Mouse (Mus musculus): ENCODE measurements at regions not wholly inside any gene's neighbourhood (a gene's known extent, or its start where the extent isn't known, plus 50 kb on each side); places are given as distances from the start of the nearest gene placed in this dataset.
A peak's percentile ranks its signal among the peaks of the same experiment; 100 is the strongest.

GRCm38 (mm10) chr12:25166525-25166924, 69.6 kb upstream of the Id2 start (continued):
- TF ChIP-seq CHD2 (IDR thresholded peaks at IDR 0.05; ENCODE audit: low read length) (0 out of 2 replicates have a peak, but pooled peaks have one; percentile 43), ELF1 (IDR thresholded peaks at IDR 0.05; ENCODE audit: low read depth, low read length) (no peak), SMC3 (IDR thresholded peaks at IDR 0.05; ENCODE audit: low read depth, low read length) (no peak), JUN (IDR thresholded peaks at IDR 0.05; ENCODE audit: insufficient read depth, low read depth, low read length) (no peak)

DNA sequence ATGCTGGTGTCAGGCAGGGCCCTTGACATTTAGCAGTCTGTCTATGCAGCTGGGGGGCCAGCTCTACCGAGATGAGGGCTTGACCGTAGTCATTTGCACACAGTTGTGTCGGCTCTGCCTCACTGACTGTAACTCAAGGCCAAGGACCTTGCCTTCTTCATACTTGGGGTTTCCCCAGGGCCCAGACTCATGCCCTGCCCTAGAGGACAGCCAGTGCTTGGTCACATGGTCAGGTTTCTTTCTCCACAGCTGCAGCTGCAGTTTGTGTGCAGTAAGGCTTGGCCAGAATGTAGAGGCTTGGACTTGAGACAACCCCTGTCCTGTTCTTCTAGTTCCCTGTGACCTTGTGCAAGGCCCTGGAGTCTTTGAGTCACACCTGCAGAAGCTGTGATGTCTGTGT, 68.7 kb upstream of the Id2 start:
- H3K27ac ChIP-seq (ENCODE audit: insufficient read depth, low read depth), result peak overlapping the region; percentile 80
- no peaks in the 10 kb centered on the region for H3K36me3 ChIP-seq (replicated peaks in 1 of 2; ENCODE audit: control insufficient read depth in 1 of 2, insufficient read depth in 1 of 2, low read length in 1 of 2)
- H3K4me2 ChIP-seq (ENCODE audit: insufficient read depth, low read depth, poor library complexity, severe bottlenecking), result peak overlapping the region; percentile 72
- H3K4me3 ChIP-seq (replicated peaks in 1 of 3; ENCODE audit: low read depth in 2 of 3, low read length in 2 of 3, poor library complexity in 1 of 3), result peak overlapping the region in 1 of 3 experiments; percentile 20
- no peaks in the 10 kb centered on the region for H3K9me3 ChIP-seq (replicated peaks; ENCODE audit: low read length)
- peaks cover 10% of the 10 kb centered on the region for H3K27me3 ChIP-seq (replicated peaks)
- H3K79me2 ChIP-seq (replicated peaks; ENCODE audit: control insufficient read depth, extremely low read depth, insufficient read depth, poor library complexity, severe bottlenecking), result no peaks in the 10 kb centered on the region
- dilution Hi-C loops (cut with MboI; ENCODE audit: extremely low pct_ligation_motif_present, extremely low pct_unique_long_range_greater_than_20kb, low sequenced_read_pairs), result no loop called here
- DNase-seq (ENCODE audit: extremely low read depth), result peak; percentile 89
- no peak overlapping the region for H3K9ac ChIP-seq (ENCODE audit: insufficient read depth, low read depth)
- in situ Hi-C loops (cut with MboI; ENCODE audit: low pct_ligation_motif_present, low pct_unique_long_range_greater_than_20kb, low sequenced_read_pairs), result no loop called here
- peaks cover 51 to 77% of the 10 kb centered on the region in 2 experiments for H3K4me1 ChIP-seq (ENCODE audit: control insufficient read depth in 1 of 2, insufficient read depth in 2 of 2)
- TF ChIP-seq TCF12 (IDR thresholded peaks at IDR 0.05; ENCODE audit: low read depth, low read length) (peak; percentile 99), MAZ (IDR thresholded peaks at IDR 0.05; ENCODE audit: low read depth, low read length) (no peak), USF2 (conservative IDR thresholded peaks at IDR 0.05; ENCODE audit: low read depth, low read length) (peak; percentile 80), CHD1 (IDR thresholded peaks at IDR 0.05; ENCODE audit: low read depth, low read length) (no peak), ETS1 (conservative IDR thresholded peaks at IDR 0.05; ENCODE audit: low read depth, low read length) (peak; percentile 97), EP300 (IDR thresholded peaks at IDR 0.05; ENCODE audit: low read length) (peak; percentile 86), POLR2AphosphoS2 (IDR thresholded peaks at IDR 0.05; ENCODE audit: low read depth, low read length) (no peak), POLR2A (IDR thresholded peaks at IDR 0.05; ENCODE audit: low read depth, low read length) (no peak), MXI1 (IDR thresholded peaks at IDR 0.05; ENCODE audit: low read depth, low read length) (peak; percentile 86), RAD21 (IDR thresholded peaks at IDR 0.05; ENCODE audit: low read depth, low read length) (no peak; the same call in none of the 2 replicates), MAFK (IDR thresholded peaks at IDR 0.05; ENCODE audit: insufficient replicate concordance, low read length) (peak; percentile 39; the same call in 1 of the 2 replicates), MYC (IDR thresholded peaks at IDR 0.05; ENCODE audit: low read depth, low read length) (peak; percentile 78; the same call in 1 of the 2 replicates), ELF1 (IDR thresholded peaks at IDR 0.05; ENCODE audit: low read depth, low read length) (peak; percentile 47; the same call in 1 of the 2 replicates), USF1 (IDR thresholded peaks at IDR 0.05; ENCODE audit: low read depth, low read length) (peak; percentile 87), SIN3A (IDR thresholded peaks at IDR 0.05; ENCODE audit: low read length) (peak; percentile 71), MEF2A (IDR thresholded peaks at IDR 0.05; ENCODE audit: borderline replicate concordance, low read depth, low read length) (peak; percentile 86), IRF4 (IDR thresholded peaks at IDR 0.05; ENCODE audit: low read depth, low read length) (no peak; the same call in 1 of the 2 replicates), UBTF (IDR thresholded peaks at IDR 0.05; ENCODE audit: low read depth, low read length) (no peak; the same call in 1 of the 2 replicates), ZMIZ1 (IDR thresholded peaks at IDR 0.05; ENCODE audit: low read depth, low read length) (no peak), ZC3H11A (IDR thresholded peaks at IDR 0.05; ENCODE audit: low read depth, low read length) (no peak), GABPA (IDR thresholded peaks at IDR 0.05; ENCODE audit: insufficient replicate concordance, low read depth, low read length) (no peak), MAX (IDR thresholded peaks at IDR 0.05; ENCODE audit: low read length) (peak; percentile 95), NRF1 (IDR thresholded peaks at IDR 0.05; ENCODE audit: low read depth, low read length) (no peak; the same call in none of the 2 replicates), ZKSCAN1 (IDR thresholded peaks at IDR 0.05; ENCODE audit: borderline replicate concordance, low read depth, low read length) (no peak), BHLHE40 (IDR thresholded peaks at IDR 0.05; ENCODE audit: low read depth, low read length) (peak; percentile 95), NELFE (IDR thresholded peaks at IDR 0.05; ENCODE audit: low read depth, low read length) (no peak), JUND (conservative IDR thresholded peaks at IDR 0.05; ENCODE audit: low read depth, low read length) (0 out of 2 replicates have a peak, but pooled peaks have one; percentile 16), CTCF (conservative IDR thresholded peaks at IDR 0.05 in 1 of 2, IDR thresholded peaks at IDR 0.05 in 1 of 2; ENCODE audit: low read depth in 2 of 2, low read length in 2 of 2) (no peak), HCFC1 (IDR thresholded peaks at IDR 0.05; ENCODE audit: low read depth, low read length) (no peak; the same call in 1 of the 2 replicates), E2F4 (IDR thresholded peaks at IDR 0.05; ENCODE audit: insufficient replicate concordance, low read depth, low read length) (no peak), PAX5 (IDR thresholded peaks at IDR 0.05; ENCODE audit: low read length) (no peak), SMC3 (IDR thresholded peaks at IDR 0.05; ENCODE audit: low read depth, low read length) (peak; percentile 25; the same call in 1 of the 2 replicates), ZNF384 (IDR thresholded peaks at IDR 0.05; ENCODE audit: low read depth, low read length) (no peak), KAT2A (IDR thresholded peaks at IDR 0.05; ENCODE audit: insufficient replicate concordance, low read length) (no peak), JUN (IDR thresholded peaks at IDR 0.05; ENCODE audit: insufficient read depth, low read depth, low read length) (no peak; the same call in 1 of the 2 replicates), TBP (conservative IDR thresholded peaks at IDR 0.05; ENCODE audit: low read depth, low read length) (peak; percentile 83), RCOR1 (conservative IDR thresholded peaks at IDR 0.05; ENCODE audit: low read depth, low read length) (no peak)
